Mouse (Mus musculus): ENCODE measurements around the gene Ntrk2.

- TF ChIP-seq POLR2A (IDR thresholded peaks at IDR 0.05; ENCODE audit: extremely low read depth, insufficient read depth, low read length) (no peak), CTCF (IDR thresholded peaks at IDR 0.05; ENCODE audit: low read depth, low read length) (no peak)
Observed at GRCm38 (mm10) chr13:58928668-58929436, 122.5 kb downstream of the Ntrk2 start.
